Mouse (Mus musculus) limb, embryonic 14.5 days (tissue): ENCODE results near the gene Gm14288. TPM values are rescaled to one million over a fixed set of nuclear protein-coding genes. Genes with fewer than 3 reads are reported as not detected.
"Not testable (repeated sequence)": the region's sequence is repeated elsewhere in the genome, so short reads cannot be mapped to it uniquely, and the experiment has no call there.

Experiments used
- ATAC-seq: fragments of 200-750 bp; cut with Nextera tagmentation; 2 replicates; pipeline ENCODE4 v1.8.0; 2017; ENCODE audit warnings: low read depth, moderate number of reproducible peaks, moderate TSS enrichment; ENCODE audit not compliant: low FRiP score
- DNase-seq: peaks from one replicate; pipeline ENCODE4 v3.0.0-alpha.2; 2015; ENCODE audit warnings: low spot score
- H3K27ac ChIP-seq: fragments of 300-500 bp; sonication (generic); replicated peaks from 2 replicates; pipeline ENCODE4 v1.5.1; 2014; ENCODE audit warnings: low read depth, mild to moderate bottlenecking, low read length, moderate library complexity, mixed read lengths
- H3K27me3 ChIP-seq: fragments of 300-500 bp; sonication (generic); 2 replicates; pipeline ENCODE4 v1.6.1; 2014; ENCODE audit warnings: low read length, mixed read lengths; ENCODE audit not compliant: control insufficient read depth, insufficient read depth
- H3K36me3 ChIP-seq: fragments of 300-500 bp; sonication (generic); 2 replicates; pipeline ENCODE4 v1.6.1; 2014; ENCODE audit warnings: mild to moderate bottlenecking, low read length, moderate library complexity, mixed read lengths; ENCODE audit not compliant: control insufficient read depth, insufficient read depth
- H3K4me1 ChIP-seq: fragments of 300-500 bp; sonication (generic); 2 replicates; pipeline ENCODE4 v1.6.1; 2014; ENCODE audit warnings: antibody characterized with exemption, low read length, mixed read lengths; ENCODE audit not compliant: control insufficient read depth, insufficient read depth
- H3K4me2 ChIP-seq: fragments of 300-500 bp; sonication (generic); replicated peaks from 2 replicates; pipeline ENCODE4 v1.6.1; 2014; ENCODE audit warnings: low read depth, mild to moderate bottlenecking, low read length, moderate library complexity; ENCODE audit not compliant: severe bottlenecking
- H3K4me3 ChIP-seq: fragments of 300-500 bp; sonication (generic); replicated peaks from 2 replicates; pipeline ENCODE4 v1.5.1; 2014; ENCODE audit warnings: low read length
- H3K9ac ChIP-seq: fragments of 300-500 bp; sonication (generic); 2 replicates; pipeline ENCODE4 v1.6.1; 2014; ENCODE audit warnings: mild to moderate bottlenecking, low read depth, low read length, moderate library complexity; ENCODE audit not compliant: severe bottlenecking
- H3K9me3 ChIP-seq: fragments of 300-500 bp; sonication (generic); 2 replicates; pipeline ENCODE4 v1.6.1; 2016; ENCODE audit warnings: low read length; ENCODE audit not compliant: control insufficient read depth
- WGBS: fragments of 180-500 bp; shearing (Covaris S2); extraction: QIAGEN DNeasy Blood & Tissue Kit; methylation state at CpG from one replicate; pipeline ENCODE4 v1.1.7; 2014; 5-methylcytosine and 5-hydroxymethylcytosine counted together
- polyA plus RNA-seq, 2 experiments: library from polyadenylated mRNA; depleted of rRNA in 1 of 2; stranded (reverse) in 1 of 2; unstranded in 1 of 2; fragments of >200 nt; fragmentation: Nextera tagmentation in 1 of 2; extraction: Ambion mirVana in 1 of 2; gene quantifications; 2 replicates each; pipeline versions ENCODE4 v1.2.1 to v1.2.3; 2012 to 2014

Gene Gm14288
- polyA plus RNA-seq (2012; rRNA removed), result 3.2 and 5.1 TPM in 2 replicates
- 2.5 and 6.2 TPM in 2 replicates for polyA plus RNA-seq (2014; fragmentation: Nextera tagmentation; extraction: Ambion mirVana)

DNA sequence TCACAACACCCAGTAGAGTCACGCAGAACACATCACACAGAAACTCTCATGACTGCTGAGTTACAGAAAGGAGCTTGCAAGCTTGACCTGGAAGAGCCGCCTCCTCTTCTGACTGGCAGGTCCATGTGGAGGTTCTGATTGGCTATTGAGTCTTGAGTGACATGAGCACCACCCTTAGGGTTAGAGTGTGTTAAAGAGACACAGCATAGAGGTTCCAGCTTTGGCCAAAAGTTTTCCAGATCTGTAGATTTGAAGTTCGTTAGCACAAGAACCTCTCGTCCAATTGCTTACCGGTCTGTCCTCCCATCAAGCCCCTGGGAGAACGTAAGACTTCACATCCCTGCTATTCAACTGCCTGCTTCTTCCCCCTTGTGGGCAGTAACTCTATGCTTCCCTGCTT lies at the start of gene Gm14288:
Gm14288 (minus strand) TSS at position 101 of the 400 bp plus-strand sequence.
- not testable (repeated sequence) for H3K4me3 ChIP-seq, H3K9ac ChIP-seq, ATAC-seq, H3K27ac ChIP-seq, H3K4me2 ChIP-seq, DNase-seq, H3K27me3 ChIP-seq, H3K36me3 ChIP-seq, H3K9me3 ChIP-seq, H3K4me1 ChIP-seq
- no CpG with 5 or more reads among the region's 6 CpGs for WGBS

GRCm38 (mm10) chr2:175741237-175741636 lies 59.7 kb downstream of the Gm14288 start, which contains the start of gene Gm2007:
Gene Gm2007 (plus strand): TSS chr2:175741537.
- not testable (repeated sequence) for H3K27ac ChIP-seq, H3K4me3 ChIP-seq, H3K9ac ChIP-seq, H3K4me2 ChIP-seq, H3K9me3 ChIP-seq, DNase-seq, ATAC-seq, H3K4me1 ChIP-seq, H3K27me3 ChIP-seq, H3K36me3 ChIP-seq
- no CpG with 5 or more reads among the region's 2 CpGs for WGBS

Other genes with a start within 250 kb of the Gm14288 start
- gene Gm11007, start 157.1 kb downstream of the Gm14288 start, polyA plus RNA-seq (2012; rRNA removed), result not detected in 2 replicates
- gene Gm11007, start 157.1 kb downstream of the Gm14288 start, polyA plus RNA-seq (2014; fragmentation: Nextera tagmentation; extraction: Ambion mirVana), result not detected in 2 replicates
- gene Zfp969, start 97.4 kb downstream of the Gm14288 start, polyA plus RNA-seq (2012; rRNA removed), result not detected in 2 replicates
- 22.6 and 32.5 TPM in 2 replicates for gene Zfp969, start 97.4 kb downstream of the Gm14288 start, polyA plus RNA-seq (2014; fragmentation: Nextera tagmentation; extraction: Ambion mirVana)
- gene Gm2007, start 59.6 kb downstream of the Gm14288 start, polyA plus RNA-seq (2012; rRNA removed), result not detected in 2 replicates
- gene Gm2007, start 59.6 kb downstream of the Gm14288 start, polyA plus RNA-seq (2014; fragmentation: Nextera tagmentation; extraction: Ambion mirVana), result not detected in 2 replicates
- gene Gm6710, start 68.1 kb upstream of the Gm14288 start, polyA plus RNA-seq (2012; rRNA removed), result 5.1 and 5.5 TPM in 2 replicates
- 18.7 and 23.2 TPM in 2 replicates for gene Gm6710, start 68.1 kb upstream of the Gm14288 start, polyA plus RNA-seq (2014; fragmentation: Nextera tagmentation; extraction: Ambion mirVana)
- 3.3 and 7.0 TPM in 2 replicates for gene Zfp966, start 130.0 kb upstream of the Gm14288 start, polyA plus RNA-seq (2012; rRNA removed)
- 2.6 and 3.9 TPM in 2 replicates for gene Zfp966, start 130.0 kb upstream of the Gm14288 start, polyA plus RNA-seq (2014; fragmentation: Nextera tagmentation; extraction: Ambion mirVana)
- gene Gm2026, start 164.2 kb upstream of the Gm14288 start, polyA plus RNA-seq (2012; rRNA removed), result 6.0 and 7.3 TPM in 2 replicates
- 20.1 and 25.4 TPM in 2 replicates for gene Gm2026, start 164.2 kb upstream of the Gm14288 start, polyA plus RNA-seq (2014; fragmentation: Nextera tagmentation; extraction: Ambion mirVana)